Comparison of ENCODE assay signal across 7 mouse cellular contexts in the genomic region with DNA sequence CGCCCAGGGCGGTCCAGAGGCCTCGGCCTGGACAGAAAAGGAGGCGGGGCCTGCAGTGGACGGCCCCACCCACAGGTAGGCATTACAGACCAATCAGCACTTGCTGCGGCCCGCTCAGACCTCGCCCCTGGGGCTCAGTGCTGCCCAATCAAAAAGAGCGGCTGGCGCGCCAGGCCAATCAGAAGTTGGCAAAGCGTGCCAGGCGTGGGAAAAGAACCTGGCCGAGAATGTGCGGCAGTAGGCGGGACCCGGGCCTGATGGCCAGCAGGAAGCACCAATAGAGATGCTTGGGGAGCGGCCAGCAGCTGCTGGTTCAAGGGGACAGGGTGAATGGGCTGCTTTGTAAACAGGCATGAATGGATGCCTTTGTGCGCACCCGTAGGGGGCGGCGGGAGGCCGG. TPM values are rescaled to one million over a fixed set of nuclear protein-coding genes. Genes with fewer than 3 reads are reported as not detected.
DNase-seq lines count a peak whose midpoint lies in the region; ATAC-seq and TF ChIP-seq lines count a peak whose summit lies in the region.

A gene (minus strand): TSS at position 41 of the 400 bp plus-strand sequence.

- peak; percentile 58; the same call in 1 of the 2 replicates for ATAC-seq in erythroblast, adult 5-6 weeks (replicated peaks; ENCODE audit: low FRiP score, poor library complexity, severe bottlenecking)
- peak; percentile 96 for ATAC-seq in midbrain, embryonic 11.5 days (ENCODE audit: low FRiP score)

- H3K27me3 ChIP-seq in limb, embryonic 10.5 days (ENCODE audit: low read depth, poor library complexity, severe bottlenecking), result peaks cover 51% of the 10 kb centered on the region
- peaks cover 5% of the 10 kb centered on the region for H3K27me3 ChIP-seq in midbrain, embryonic 11.5 days (ENCODE audit: control insufficient read depth, insufficient read depth, low read length)
- no peaks in the 10 kb centered on the region for H3K27me3 ChIP-seq in small intestine, adult 2 months (ENCODE audit: control insufficient read depth, insufficient read depth, low read length)

- TF ChIP-seq CTCF in small intestine, adult 2 months (IDR thresholded peaks at IDR 0.05; ENCODE audit: extremely low read depth, insufficient read length, insufficient replicate concordance, low read depth, low read length), result no peak

- peak within 1 kb of the TSS; percentile 6; the same call in 1 of the 2 replicates for H3K9ac ChIP-seq in midbrain, embryonic 11.5 days (ENCODE audit: low read length)

- peak within 1 kb of the TSS; percentile 71; the same call in 1 of the 2 replicates for H3K27ac ChIP-seq in limb, embryonic 10.5 days
- H3K27ac ChIP-seq in midbrain, embryonic 11.5 days (ENCODE audit: low read depth, low read length), result no peak within 1 kb of the TSS
- H3K27ac ChIP-seq in small intestine, adult 2 months (ENCODE audit: insufficient read depth, low read depth, low read length), result peak within 1 kb of the TSS; percentile 54

- no peak for TF ChIP-seq POLR2A in small intestine, adult 2 months (IDR thresholded peaks at IDR 0.05; ENCODE audit: low read depth, low read length)

- WGBS in limb, embryonic 10.5 days, result under 1% methylated on average over 23 of the region's 23 CpGs
- under 1% methylated on average over 23 of the region's 23 CpGs for WGBS in midbrain, embryonic 11.5 days
- 2% methylated on average over 23 of the region's 23 CpGs for WGBS in small intestine, adult 2 months

- peak; percentile 15 for DNase-seq in c-Kit-positive CD71-positive TER-119-negative erythroid progenitor cells, embryonic 14.5 days (ENCODE audit: low read depth)
- peak; percentile 86 to 88 for DNase-seq in heart, adult 9 months (ENCODE audit: low spot score in 2 of 2)
- peak; percentile 95 to 96 for DNase-seq in kidney, adult 8-10 months
- DNase-seq in limb, embryonic 10.5 days (ENCODE audit: low spot score), result peak; percentile 84
- DNase-seq in midbrain, embryonic 11.5 days (ENCODE audit: low spot score, missing footprints), result peak; percentile 97

- H3K36me3 ChIP-seq in limb, embryonic 10.5 days, result no peaks in the 10 kb centered on the region
- no peaks in the 10 kb centered on the region for H3K36me3 ChIP-seq in midbrain, embryonic 11.5 days (ENCODE audit: control insufficient read depth, insufficient read depth, low read length)
- H3K36me3 ChIP-seq in small intestine, adult 2 months (ENCODE audit: control insufficient read depth, insufficient read depth, low read length), result 0 out of 2 replicates have a peak, but pooled peaks cover 2% of the 10 kb centered on the region

- H3K9me3 ChIP-seq in limb, embryonic 10.5 days (replicated peaks), result no peaks in the 10 kb centered on the region
- H3K9me3 ChIP-seq in midbrain, embryonic 11.5 days (ENCODE audit: control insufficient read depth, low read length), result 0 out of 2 replicates have a peak, but pooled peaks cover 2% of the 10 kb centered on the region

- H3K4me1 ChIP-seq in limb, embryonic 10.5 days, result peaks cover 12% of the 10 kb centered on the region
- peaks cover 4% of the 10 kb centered on the region for H3K4me1 ChIP-seq in midbrain, embryonic 11.5 days (ENCODE audit: control insufficient read depth, insufficient read depth, low read length)
- peaks cover 10% of the 10 kb centered on the region for H3K4me1 ChIP-seq in small intestine, adult 2 months (ENCODE audit: control insufficient read depth, insufficient read depth, insufficient read length, low read length)

- H3K4me2 ChIP-seq in midbrain, embryonic 11.5 days, result peak within 1 kb of the TSS; percentile 42

- peak within 1 kb of the TSS; percentile 41 for H3K4me3 ChIP-seq in limb, embryonic 10.5 days
- H3K4me3 ChIP-seq in midbrain, embryonic 11.5 days (ENCODE audit: low read depth, low read length), result peak within 1 kb of the TSS; percentile 4
- peak within 1 kb of the TSS; percentile 54 for H3K4me3 ChIP-seq in small intestine, adult 2 months (ENCODE audit: low read depth, low read length)

RNA-seq across cellular contexts. Expression of the gene that starts here (rescaled TPM):
- total RNA-seq in erythroblast, adult 5-6 weeks (2015; ENCODE audit: low replicate concordance), result not detected in 2 replicates
- not detected in 2 replicates for total RNA-seq in erythroblast, adult 5-6 weeks (2017; ENCODE audit: low replicate concordance)
- 0.63 and 1.8 TPM in 2 replicates for polyA plus RNA-seq in limb, embryonic 10.5 days (2016; fragmentation: Nextera tagmentation; extraction: Ambion mirVana)
- polyA plus RNA-seq in midbrain, embryonic 11.5 days (2014; fragmentation: Nextera tagmentation; extraction: Ambion mirVana), result 1.1 and 1.3 TPM in 2 replicates
- 196 and 563 TPM in 2 replicates for polyA plus RNA-seq in small intestine, adult 2 months (2012; rRNA removed)

Comparison
In these comparisons a context has a peak if more than half of its experiments do, and no peak if none do; other contexts are left out.
1. RNA of the gene that starts here (polyA plus RNA-seq): 196 to 563 TPM in small intestine, adult 2 months; 0.63 to 1.8 TPM in limb, embryonic 10.5 days and 1.1 to 1.3 TPM in midbrain, embryonic 11.5 days; every median in the first group is over 10 times any median in the second.
2. Peak in ATAC-seq in erythroblast, adult 5-6 weeks; RNA of the gene not detected or under 1 TPM.
3. DNase-seq: peak in every context shown above with its lines; median percentile 97 in midbrain, embryonic 11.5 days; 96 in kidney, adult 8-10 months; 87 in heart, adult 9 months; 84 in limb, embryonic 10.5 days; 15 in c-Kit-positive CD71-positive TER-119-negative erythroid progenitor cells, embryonic 14.5 days.
4. H3K4me3 ChIP-seq: peak in every context shown above with its lines; median percentile 54 in small intestine, adult 2 months; 41 in limb, embryonic 10.5 days; 4 in midbrain, embryonic 11.5 days.